Mouse (Mus musculus): ENCODE measurements around the gene Olfr623. TPM values are rescaled to one million over a fixed set of nuclear protein-coding genes. Genes with fewer than 3 reads are reported as not detected.

The Olfr623 gene
- polyA plus RNA-seq (2017; shearing (Covaris generic)): not detected

DNA sequence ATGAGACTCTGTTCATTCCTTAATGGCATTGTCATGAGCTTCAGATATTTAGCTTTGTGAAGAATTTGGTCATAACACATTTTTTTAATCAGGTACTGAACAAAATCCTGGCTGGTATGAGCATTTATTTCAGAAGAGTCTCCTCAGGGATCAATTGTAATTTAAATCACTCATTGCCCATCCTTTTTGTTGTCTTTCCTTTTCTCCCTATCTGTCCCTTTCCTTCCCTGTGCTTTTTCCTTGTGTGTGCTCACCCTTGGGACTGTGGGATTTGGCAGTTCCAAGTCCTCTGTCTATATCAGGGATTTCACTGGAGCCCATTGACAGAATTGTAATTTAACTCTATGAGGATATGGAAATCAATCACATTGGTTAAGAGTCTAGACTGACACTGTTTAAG is at the start of gene Olfr623:
Gene Olfr623 (minus strand): TSS at position 101 of the 400 bp plus-strand sequence.

DNA sequence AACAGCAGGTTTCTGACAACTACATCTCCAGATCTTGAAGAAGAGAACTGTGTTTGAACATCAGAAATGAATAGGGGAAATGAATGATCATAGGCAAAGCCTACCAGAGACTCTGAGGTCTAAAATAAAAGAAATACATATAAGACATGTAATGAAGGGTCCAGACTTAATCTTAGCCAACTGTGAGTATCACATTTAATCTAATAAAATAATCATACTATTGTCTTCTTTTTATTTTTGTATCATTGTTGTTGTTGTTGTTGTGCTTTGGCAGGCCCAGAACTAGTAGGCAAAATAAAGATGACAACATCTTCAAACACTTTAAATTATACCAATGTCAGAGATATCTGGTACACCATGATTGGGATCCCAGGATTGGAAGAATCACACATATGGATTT is 18.9 kb upstream of the Olfr623 start, which contains the start of gene Olfr625-ps1:
Gene Olfr625-ps1 (plus strand): TSS at position 301 of the 400 bp plus-strand sequence.

DNA sequence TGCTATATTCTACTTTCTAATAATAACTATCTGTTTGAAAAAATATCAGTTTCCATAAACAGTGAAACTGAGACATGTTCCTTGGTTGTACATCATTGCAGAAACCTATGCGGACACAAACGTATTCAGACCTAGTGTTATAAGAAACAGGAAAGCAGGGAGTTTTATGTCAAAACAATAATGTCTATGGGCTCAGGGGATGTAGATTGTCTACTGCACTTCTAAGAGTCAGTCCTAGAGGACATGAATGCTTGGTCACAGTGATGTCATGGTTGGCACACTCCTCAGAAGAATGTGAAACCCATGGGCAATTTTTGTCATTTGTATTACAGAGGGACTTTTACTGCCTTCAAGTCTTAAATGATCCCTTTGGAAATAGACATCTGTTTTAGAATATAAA is 7.6 kb upstream of the Olfr623 start, which contains the start of gene Olfr624:
Gene Olfr624 (minus strand): TSS at position 101 of the 400 bp plus-strand sequence.

DNA sequence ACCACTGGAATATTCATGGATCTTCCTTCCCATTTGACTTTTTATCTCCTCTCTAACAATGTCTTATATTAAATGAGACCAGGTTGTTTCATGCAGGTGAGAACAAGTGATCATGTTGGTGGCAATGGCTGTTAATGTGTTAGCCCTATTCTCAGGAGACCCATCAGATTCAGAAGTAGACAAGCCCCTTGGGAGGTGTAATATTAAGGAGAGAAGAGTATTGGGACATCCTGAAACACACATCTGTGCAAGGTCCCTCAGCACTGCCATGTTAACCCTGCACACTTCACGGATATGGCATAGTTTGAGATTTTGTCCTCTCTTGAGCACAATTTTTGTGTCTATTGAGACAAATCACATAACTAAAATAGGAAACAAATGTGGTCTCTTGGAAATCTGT is 20.9 kb downstream of the Olfr623 start, which contains the start of gene Olfr622:
Gene Olfr622 (minus strand): TSS at position 101 of the 400 bp plus-strand sequence.

DNA sequence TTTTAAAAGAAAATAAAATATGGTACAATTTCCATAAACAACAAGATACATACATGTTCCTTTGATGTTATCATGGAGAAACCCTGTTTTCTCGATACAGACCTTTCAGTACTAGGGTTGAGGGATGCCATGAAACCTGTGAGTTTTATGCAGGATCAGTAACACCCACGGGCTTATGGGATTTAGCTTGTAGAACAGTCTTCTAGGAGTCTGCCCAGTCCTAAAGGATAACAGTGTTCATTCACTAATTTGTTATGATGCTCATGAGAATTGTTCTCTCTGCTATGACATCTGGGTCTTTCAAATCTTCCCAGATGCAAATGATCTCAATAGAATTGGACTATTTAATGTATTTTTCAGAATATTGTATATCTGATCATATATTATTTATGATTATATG is 51.1 kb downstream of the Olfr623 start, which contains the start of gene Olfr620:
Gene Olfr620 (minus strand): TSS at position 101 of the 400 bp plus-strand sequence.

Other genes starting within 250 kb of the Olfr623 start
- not detected for gene Usp17lc, start 248.6 kb downstream of the Olfr623 start, polyA plus RNA-seq (2017; shearing (Covaris generic))
- gene Olfr605, start 218.3 kb downstream of the Olfr623 start, polyA plus RNA-seq (2017; shearing (Covaris generic)): not detected
- not detected for gene Olfr606, start 214.7 kb downstream of the Olfr623 start, polyA plus RNA-seq (2017; shearing (Covaris generic))
- gene Olfr607, start 199.5 kb downstream of the Olfr623 start, polyA plus RNA-seq (2017; shearing (Covaris generic)): not detected
- not detected for gene Olfr608, start 193.8 kb downstream of the Olfr623 start, polyA plus RNA-seq (2017; shearing (Covaris generic))
- gene Olfr609, start 165.6 kb downstream of the Olfr623 start, polyA plus RNA-seq (2017; shearing (Covaris generic)): not detected
- not detected for gene Olfr610, start 151.6 kb downstream of the Olfr623 start, polyA plus RNA-seq (2017; shearing (Covaris generic))
- not detected for gene Olfr611, start 142.9 kb downstream of the Olfr623 start, polyA plus RNA-seq (2017; shearing (Covaris generic))
- not detected for gene Olfr612, start 121.0 kb downstream of the Olfr623 start, polyA plus RNA-seq (2017; shearing (Covaris generic))
- gene Olfr613, start 115.6 kb downstream of the Olfr623 start, polyA plus RNA-seq (2017; shearing (Covaris generic)): not detected
- gene Olfr615, start 107.6 kb downstream of the Olfr623 start, polyA plus RNA-seq (2017; shearing (Covaris generic)): 0.23 TPM
- not detected for gene Olfr616, start 94.6 kb downstream of the Olfr623 start, polyA plus RNA-seq (2017; shearing (Covaris generic))
- not detected for gene Olfr617, start 90.6 kb downstream of the Olfr623 start, polyA plus RNA-seq (2017; shearing (Covaris generic))
- gene Olfr618, start 73.6 kb downstream of the Olfr623 start, polyA plus RNA-seq (2017; shearing (Covaris generic)): not detected
- not detected for gene Olfr619, start 63.1 kb downstream of the Olfr623 start, polyA plus RNA-seq (2017; shearing (Covaris generic))
- 0.45 TPM for gene Olfr620, start 51.2 kb downstream of the Olfr623 start, polyA plus RNA-seq (2017; shearing (Covaris generic))
- not detected for gene Olfr622, start 21.0 kb downstream of the Olfr623 start, polyA plus RNA-seq (2017; shearing (Covaris generic))
- not detected for gene Olfr624, start 7.5 kb upstream of the Olfr623 start, polyA plus RNA-seq (2017; shearing (Covaris generic))
- gene Olfr625-ps1, start 19.0 kb upstream of the Olfr623 start, polyA plus RNA-seq (2017; shearing (Covaris generic)): not detected
- gene Olfr243, start 51.0 kb upstream of the Olfr623 start, polyA plus RNA-seq (2017; shearing (Covaris generic)): 0.07 TPM
- not detected for gene Olfr628, start 66.7 kb upstream of the Olfr623 start, polyA plus RNA-seq (2017; shearing (Covaris generic))
- gene Olfr629, start 81.2 kb upstream of the Olfr623 start, polyA plus RNA-seq (2017; shearing (Covaris generic)): not detected
- not detected for gene Olfr630, start 93.6 kb upstream of the Olfr623 start, polyA plus RNA-seq (2017; shearing (Covaris generic))
- not detected for gene Olfr69, start 107.9 kb upstream of the Olfr623 start, polyA plus RNA-seq (2017; shearing (Covaris generic))
- gene Olfr68, start 116.0 kb upstream of the Olfr623 start, polyA plus RNA-seq (2017; shearing (Covaris generic)): not detected
- gene Olfr67, start 128.1 kb upstream of the Olfr623 start, polyA plus RNA-seq (2017; shearing (Covaris generic)): not detected
- gene Hbb-bt, start 150.3 kb upstream of the Olfr623 start, polyA plus RNA-seq (2017; shearing (Covaris generic)): not detected
- 4.4 TPM for gene Hbb-bs, start 164.4 kb upstream of the Olfr623 start, polyA plus RNA-seq (2017; shearing (Covaris generic))
- not detected for gene Hbb-bh2, start 176.8 kb upstream of the Olfr623 start, polyA plus RNA-seq (2017; shearing (Covaris generic))
- 0.65 TPM for gene Hbb-bh1, start 179.5 kb upstream of the Olfr623 start, polyA plus RNA-seq (2017; shearing (Covaris generic))
- gene Hbb-y, start 189.5 kb upstream of the Olfr623 start, polyA plus RNA-seq (2017; shearing (Covaris generic)): not detected
- not detected for gene Olfr66, start 222.6 kb upstream of the Olfr623 start, polyA plus RNA-seq (2017; shearing (Covaris generic))
- gene Olfr64, start 230.8 kb upstream of the Olfr623 start, polyA plus RNA-seq (2017; shearing (Covaris generic)): not detected
- not detected for gene Olfr65, start 239.8 kb upstream of the Olfr623 start, polyA plus RNA-seq (2017; shearing (Covaris generic))